ENCODE assay signal across 8 mouse cellular contexts in genomic region chr12:13268826-13269449, GRCm38 (mm10). TPM values are rescaled to one million over a fixed set of nuclear protein-coding genes. Genes with fewer than 3 reads are reported as not detected.
DNase-seq lines count a peak whose midpoint lies in the region; ATAC-seq lines count a peak whose summit lies in the region.

Nbas (plus strand) TSS chr12:13269133.

- H3K27ac ChIP-seq in hindbrain, embryonic 12.5 days: peak within 1 kb of the TSS; percentile 60

- peaks cover 9% of the 10 kb centered on the region for H3K4me1 ChIP-seq in hindbrain, embryonic 12.5 days

- peak within 1 kb of the TSS; percentile 78 for H3K4me2 ChIP-seq in hindbrain, embryonic 12.5 days (replicated peaks)

- peak within 1 kb of the TSS; percentile 88 for H3K4me3 ChIP-seq in hindbrain, embryonic 12.5 days

- peaks cover under 1% of the 10 kb centered on the region; the same call in 1 of the 2 replicates for H3K36me3 ChIP-seq in hindbrain, embryonic 12.5 days

- ATAC-seq in hindbrain, embryonic 12.5 days (ENCODE audit: low FRiP score): peak; percentile 96

- peak within 1 kb of the TSS; percentile 77 for H3K9ac ChIP-seq in hindbrain, embryonic 12.5 days

- no peaks in the 10 kb centered on the region for H3K27me3 ChIP-seq in hindbrain, embryonic 12.5 days

- 4% methylated on average over 38 of the region's 38 CpGs for WGBS in hindbrain, embryonic 12.5 days

- no peaks in the 10 kb centered on the region for H3K9me3 ChIP-seq in hindbrain, embryonic 12.5 days (replicated peaks)

- DNase-seq in MN1 (ENCODE audit: low spot score): peak; percentile 81
- peak; percentile 83 for DNase-seq in cerebellum, adult 9-11 months
- peak; percentile 68 to 83 for DNase-seq in frontal cortex, postnatal 10 days (ENCODE audit: low spot score in 2 of 2)
- DNase-seq in layer of hippocampus, postnatal 14 days (ENCODE audit: low spot score in 2 of 2): peak; percentile 85 to 88
- peak; percentile 84 for DNase-seq in lung, postnatal 14 days
- peak; percentile 59 for DNase-seq in retina, adult 2 months (ENCODE audit: low read depth, low spot score)
- DNase-seq in thymus, postnatal 36 days: peak; percentile 79 to 82

RNA-seq across cellular contexts. Expression of gene Nbas, which starts in this region (rescaled TPM):
- polyA plus RNA-seq in hindbrain, embryonic 12.5 days (2016; fragmentation: Nextera tagmentation; extraction: Ambion mirVana): 18.0 and 19.1 TPM in 2 replicates
- 10 to 100 TPM; 29.6 to 31.3 TPM for total RNA-seq in layer of hippocampus, postnatal 14 days (2021)

Comparison
In these comparisons a context has a peak if more than half of its experiments do, and no peak if none do; other contexts are left out.
1. Peak in every context shown above with its lines: DNase-seq, ATAC-seq, H3K4me3 ChIP-seq and H3K27ac ChIP-seq.